ENCODE assay signal across 9 mouse cellular contexts in the genomic region with DNA sequence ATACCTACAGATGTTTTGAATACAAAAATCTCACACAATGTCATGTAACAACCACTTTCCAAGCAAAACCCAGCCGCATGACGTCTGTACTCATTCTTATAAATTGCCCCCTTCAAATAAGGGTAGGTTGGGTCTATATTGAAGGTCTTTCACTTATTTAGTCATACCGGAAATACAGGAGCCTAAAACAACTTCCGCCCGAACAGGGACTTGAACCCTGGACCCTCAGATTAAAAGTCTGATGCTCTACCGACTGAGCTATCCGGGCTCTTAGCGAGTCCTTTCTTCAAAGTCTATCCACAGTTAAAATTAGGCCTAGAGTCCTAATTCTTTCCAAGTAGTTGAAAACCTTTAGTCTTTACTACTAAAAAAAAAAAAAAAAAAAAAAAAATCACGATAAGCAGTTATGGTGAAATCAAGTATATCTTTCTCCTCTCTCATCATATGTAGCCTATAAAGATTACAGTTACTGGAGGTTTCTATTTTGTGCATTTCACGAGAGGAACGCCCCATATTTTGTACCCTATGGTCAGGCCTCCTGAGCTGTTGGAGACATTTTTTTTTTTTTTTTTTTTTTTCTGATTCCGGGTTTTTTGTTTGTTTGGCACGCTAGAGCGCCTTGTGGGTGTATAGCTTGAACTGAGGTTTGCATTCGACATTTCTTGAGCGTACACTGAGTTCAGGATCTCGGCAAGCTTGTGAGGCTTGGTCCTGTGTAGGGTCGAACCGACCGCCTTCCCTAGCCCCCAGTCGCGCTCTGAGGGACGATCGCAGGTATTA. TPM values are rescaled to one million over a fixed set of nuclear protein-coding genes. Genes with fewer than 3 reads are reported as not detected.
DNase-seq lines count a peak whose midpoint lies in the region; ATAC-seq and TF ChIP-seq lines count a peak whose summit lies in the region.
"Had no signal": no experiment of that assay in that cellular context is flagged by ENCODE, and none has a peak within 500 bp of the region (broad histone marks: within the 10 kb centered on the region; RNA-seq: fewer than 3 reads in every experiment).

No protein-coding gene starts in this region.

- intact Hi-C loops in heart, postnatal 25 days (cut with DNase I): loop anchor here (2.0 to 10.0 kb wide), 5 partner anchors 43 to 785 kb away; a partner anchor contains a TSS

- no peak for ATAC-seq in forebrain, embryonic 12.5 days (ENCODE audit: low FRiP score)
- 0 out of 2 replicates have a peak, but pooled peaks have one; percentile 2 for ATAC-seq in neural tube, embryonic 15.5 days (ENCODE audit: low FRiP score)

- no peaks in the 10 kb centered on the region for H3K27me3 ChIP-seq in forebrain, embryonic 12.5 days
- no peaks in the 10 kb centered on the region for H3K27me3 ChIP-seq in neural tube, embryonic 15.5 days (replicated peaks)

- WGBS in forebrain, embryonic 12.5 days: under 1% methylated on average over 24 of the region's 24 CpGs
- 5% methylated on average over 24 of the region's 24 CpGs for WGBS in lung, adult 2 months
- under 1% methylated on average over 24 of the region's 24 CpGs for WGBS in neural tube, embryonic 15.5 days

- no peak for TF ChIP-seq CTCF in layer of hippocampus, adult 2 months (conservative IDR thresholded peaks at IDR 0.05)
- TF ChIP-seq CTCF in lung, adult 2 months (IDR thresholded peaks at IDR 0.05; ENCODE audit: insufficient read depth, low read length): no peak

- H3K9ac ChIP-seq in forebrain, embryonic 12.5 days: peak overlapping the region; percentile 72
- peak overlapping the region; percentile 68 for H3K9ac ChIP-seq in neural tube, embryonic 15.5 days (replicated peaks)

- H3K4me1 ChIP-seq in forebrain, embryonic 12.5 days: peaks cover 19% of the 10 kb centered on the region
- H3K4me1 ChIP-seq in lung, adult 2 months (ENCODE audit: control insufficient read depth, insufficient read depth, low read length): peaks cover 6% of the 10 kb centered on the region
- peaks cover 28% of the 10 kb centered on the region for H3K4me1 ChIP-seq in neural tube, embryonic 15.5 days

- peak overlapping the region; percentile 63 for H3K4me2 ChIP-seq in forebrain, embryonic 12.5 days
- H3K4me2 ChIP-seq in neural tube, embryonic 15.5 days: peak overlapping the region; percentile 76

- TF ChIP-seq POLR2A in lung, adult 2 months (IDR thresholded peaks at IDR 0.05; ENCODE audit: borderline replicate concordance, extremely low read depth, low read depth, low read length): no peak

- peak overlapping the region; percentile 65 for H3K4me3 ChIP-seq in forebrain, embryonic 12.5 days (replicated peaks)
- H3K4me3 ChIP-seq in layer of hippocampus, adult 2 months: peak overlapping the region; percentile 62
- peak overlapping the region; percentile 73 for H3K4me3 ChIP-seq in lung, adult 2 months (replicated peaks; ENCODE audit: extremely low read depth, low read depth, low read length)
- peak overlapping the region; percentile 61 for H3K4me3 ChIP-seq in neural tube, embryonic 15.5 days (replicated peaks)

- peak overlapping the region; percentile 91 for H3K27ac ChIP-seq in forebrain, embryonic 12.5 days
- peak overlapping the region; percentile 85 for H3K27ac ChIP-seq in layer of hippocampus, adult 2 months
- H3K27ac ChIP-seq in neural tube, embryonic 15.5 days (replicated peaks): peak overlapping the region; percentile 90

- peak; percentile 91 for DNase-seq in ES-CJ7 (ENCODE audit: low read depth, low spot score)
- peak; percentile 84 for DNase-seq in brain, adult 2 months (ENCODE audit: low read depth, low spot score)
- peak; percentile 38 for DNase-seq in heart, postnatal 25 days (ENCODE audit: low spot score)
- peak; percentile 73 to 83 for DNase-seq in layer of hippocampus, adult 2 months (ENCODE audit: low spot score in 2 of 2)
- peak; percentile 56 for DNase-seq in lung, adult 2 months
- peak; percentile 79 for DNase-seq in thymus, postnatal 14 days

- H3K36me3 ChIP-seq in forebrain, embryonic 12.5 days (replicated peaks): no peaks in the 10 kb centered on the region
- no peaks in the 10 kb centered on the region for H3K36me3 ChIP-seq in neural tube, embryonic 15.5 days

- no peaks in the 10 kb centered on the region for H3K9me3 ChIP-seq in forebrain, embryonic 12.5 days
- H3K9me3 ChIP-seq in neural tube, embryonic 15.5 days (replicated peaks): no peaks in the 10 kb centered on the region

RNA-seq across cellular contexts. Expression of a gene that starts 31.4 kb away (rescaled TPM):
- 0.04 TPM in 1 of 2 replicates, not detected in the other for polyA plus RNA-seq in forebrain, embryonic 12.5 days (2016; fragmentation: Nextera tagmentation; extraction: Ambion mirVana)
- not detected for total RNA-seq in heart, postnatal 25 days (2021)
- not detected for total RNA-seq in layer of hippocampus, adult 2 months (2021)
- polyA plus RNA-seq in lung, adult 2 months (2012; rRNA removed): not detected in 2 replicates
- polyA plus RNA-seq in neural tube, embryonic 15.5 days (2015; fragmentation: Nextera tagmentation; extraction: Ambion mirVana): not detected in 2 replicates
- total RNA-seq: neutrophil, adult 5-6 weeks had no signal

RNA-seq across cellular contexts. Expression of a gene that starts 44.0 kb away (rescaled TPM):
- 5.8 and 6.3 TPM in 2 replicates for polyA plus RNA-seq in forebrain, embryonic 12.5 days (2016; fragmentation: Nextera tagmentation; extraction: Ambion mirVana)
- total RNA-seq in heart, postnatal 25 days (2021): 10 to 100 TPM; 89.3 to 92.0 TPM
- 10 to 100 TPM; 50.3 to 50.9 TPM for total RNA-seq in layer of hippocampus, adult 2 months (2021)
- 14.0 and 23.4 TPM in 2 replicates for polyA plus RNA-seq in lung, adult 2 months (2012; rRNA removed)
- 3.4 and 3.8 TPM in 2 replicates for polyA plus RNA-seq in neural tube, embryonic 15.5 days (2015; fragmentation: Nextera tagmentation; extraction: Ambion mirVana)

RNA-seq across cellular contexts. Expression of a gene that starts 52.8 kb away (rescaled TPM):
- not detected in 2 replicates for polyA plus RNA-seq in forebrain, embryonic 12.5 days (2016; fragmentation: Nextera tagmentation; extraction: Ambion mirVana)
- not detected for total RNA-seq in heart, postnatal 25 days (2021)
- total RNA-seq in layer of hippocampus, adult 2 months (2021): not detected
- polyA plus RNA-seq in lung, adult 2 months (2012; rRNA removed): not detected in 2 replicates
- polyA plus RNA-seq in neural tube, embryonic 15.5 days (2015; fragmentation: Nextera tagmentation; extraction: Ambion mirVana): not detected in 2 replicates
- total RNA-seq: neutrophil, adult 5-6 weeks had no signal

Comparison
In these comparisons a context has a peak if more than half of its experiments do, and no peak if none do; other contexts are left out.
1. DNase-seq: peak in every context shown above with its lines; median percentile 91 in ES-CJ7; 84 in brain, adult 2 months; 79 in thymus, postnatal 14 days; 78 in layer of hippocampus, adult 2 months; 56 in lung, adult 2 months; 38 in heart, postnatal 25 days.